ENCODE assay signal across 11 mouse cellular contexts in the genomic region with DNA sequence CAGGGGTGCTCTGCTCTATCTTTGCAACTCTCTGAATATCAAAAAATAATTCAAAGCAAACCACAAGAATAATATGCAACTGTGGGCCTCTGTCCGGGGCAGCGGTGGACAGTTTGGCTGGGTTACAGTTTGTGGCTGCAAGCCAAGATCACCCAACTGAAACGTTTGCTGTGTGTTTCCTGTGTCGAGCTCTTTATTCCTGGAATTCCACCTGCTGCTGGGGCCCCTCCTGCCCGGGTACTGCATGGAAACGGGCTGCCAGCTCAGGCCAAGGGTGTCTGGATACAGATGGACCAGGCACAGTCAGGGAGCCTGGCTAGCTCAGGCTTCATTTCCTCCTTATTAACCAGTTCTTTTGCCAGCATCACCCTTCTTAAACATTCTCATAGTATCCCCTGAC.
DNase-seq lines count a peak whose midpoint lies in the region; ATAC-seq and TF ChIP-seq lines count a peak whose summit lies in the region.
"Had no signal": no experiment of that assay in that cellular context is flagged by ENCODE, and none has a peak within 500 bp of the region (broad histone marks: within the 10 kb centered on the region; RNA-seq: fewer than 3 reads in every experiment).

No protein-coding gene starts in this region.

- H3K9ac ChIP-seq in midbrain, embryonic 11.5 days (ENCODE audit: low read length): no peak overlapping the region
- H3K9ac ChIP-seq in midbrain, postnatal 0 days (replicated peaks; ENCODE audit: low read length, poor library complexity, severe bottlenecking): no peak overlapping the region
- H3K9ac ChIP-seq: liver, embryonic 13.5 days; midbrain, embryonic 13.5 days had no signal

- no peak overlapping the region for H3K4me3 ChIP-seq in midbrain, embryonic 11.5 days (ENCODE audit: low read depth, low read length)
- H3K4me3 ChIP-seq in midbrain, postnatal 0 days (ENCODE audit: low read depth, low read length): no peak overlapping the region
- H3K4me3 ChIP-seq in limb, embryonic 10.5 days: no peak overlapping the region
- H3K4me3 ChIP-seq: liver, embryonic 13.5 days; midbrain, embryonic 13.5 days had no signal

- H3K27me3 ChIP-seq in midbrain, embryonic 11.5 days (ENCODE audit: control insufficient read depth, insufficient read depth, low read length): no peaks in the 10 kb centered on the region
- no peaks in the 10 kb centered on the region for H3K27me3 ChIP-seq in midbrain, postnatal 0 days (ENCODE audit: insufficient read depth, low read length)
- H3K27me3 ChIP-seq in limb, embryonic 10.5 days (ENCODE audit: low read depth, poor library complexity, severe bottlenecking): 0 out of 2 replicates have a peak, but pooled peaks cover 5% of the 10 kb centered on the region
- H3K27me3 ChIP-seq: liver, embryonic 13.5 days; midbrain, embryonic 13.5 days had no signal

- WGBS in midbrain, embryonic 11.5 days: 64% methylated on average over 6 of the region's 6 CpGs
- 32% methylated on average over 6 of the region's 6 CpGs for WGBS in midbrain, postnatal 0 days
- 72% methylated on average over 6 of the region's 6 CpGs for WGBS in limb, embryonic 10.5 days

- no peaks in the 10 kb centered on the region for H3K36me3 ChIP-seq in midbrain, embryonic 11.5 days (ENCODE audit: control insufficient read depth, insufficient read depth, low read length)
- no peaks in the 10 kb centered on the region for H3K36me3 ChIP-seq in midbrain, postnatal 0 days (ENCODE audit: insufficient read depth, low read length)
- H3K36me3 ChIP-seq in limb, embryonic 10.5 days: no peaks in the 10 kb centered on the region
- H3K36me3 ChIP-seq: liver, embryonic 13.5 days; midbrain, embryonic 13.5 days had no signal

- H3K27ac ChIP-seq in midbrain, embryonic 11.5 days (ENCODE audit: low read depth, low read length): no peak overlapping the region
- no peak overlapping the region for H3K27ac ChIP-seq in midbrain, postnatal 0 days (ENCODE audit: low read depth, low read length)
- peak overlapping the region; percentile 17; the same call in 1 of the 2 replicates for H3K27ac ChIP-seq in limb, embryonic 10.5 days
- H3K27ac ChIP-seq: liver, embryonic 13.5 days; midbrain, embryonic 13.5 days had no signal

- H3K4me2 ChIP-seq in midbrain, embryonic 11.5 days: no peak overlapping the region
- no peak overlapping the region for H3K4me2 ChIP-seq in midbrain, postnatal 0 days (ENCODE audit: low read depth, low read length, poor library complexity, severe bottlenecking)
- H3K4me2 ChIP-seq: liver, embryonic 13.5 days; midbrain, embryonic 13.5 days had no signal

- no peaks in the 10 kb centered on the region for H3K9me3 ChIP-seq in midbrain, embryonic 11.5 days (ENCODE audit: control insufficient read depth, low read length)
- H3K9me3 ChIP-seq in midbrain, postnatal 0 days (ENCODE audit: low read length): no peaks in the 10 kb centered on the region
- no peaks in the 10 kb centered on the region for H3K9me3 ChIP-seq in limb, embryonic 10.5 days (replicated peaks)
- H3K9me3 ChIP-seq: liver, embryonic 13.5 days; midbrain, embryonic 13.5 days had no signal

- no peaks in the 10 kb centered on the region for H3K4me1 ChIP-seq in midbrain, embryonic 11.5 days (ENCODE audit: control insufficient read depth, insufficient read depth, low read length)
- H3K4me1 ChIP-seq in midbrain, postnatal 0 days (ENCODE audit: insufficient read depth, low read length): no peaks in the 10 kb centered on the region
- H3K4me1 ChIP-seq in limb, embryonic 10.5 days: peaks cover 4% of the 10 kb centered on the region; the same call in 1 of the 2 replicates
- H3K4me1 ChIP-seq: liver, embryonic 13.5 days had no signal

- no peak for ATAC-seq in midbrain, embryonic 11.5 days (ENCODE audit: low FRiP score)
- ATAC-seq in midbrain, postnatal 0 days (ENCODE audit: low FRiP score): no peak
- ATAC-seq: midbrain, embryonic 13.5 days had no signal

- no peak for TF ChIP-seq CTCF in midbrain, postnatal 0 days (IDR thresholded peaks at IDR 0.05)

- intact Hi-C loops in heart, postnatal 10 days (cut with DNase I): no loop called here

- DNase-seq in cerebellum, adult 11-12 months: peak; percentile 39
- DNase-seq in cerebellum, postnatal 4 days (ENCODE audit: low spot score in 2 of 2): no peak
- peak; percentile 75 for DNase-seq in midbrain, embryonic 11.5 days (ENCODE audit: low spot score, missing footprints)
- no peak for DNase-seq in midbrain, postnatal 0 days (ENCODE audit: low spot score)
- DNase-seq in heart, postnatal 10 days: peak; percentile 46 to 51
- DNase-seq in limb, embryonic 10.5 days (ENCODE audit: low spot score): no peak
- no peak for DNase-seq in natural killer cell, adult 2 months (ENCODE audit: low spot score in 2 of 2)
- DNase-seq in frontal cortex, postnatal 25 days (ENCODE audit: low spot score in 2 of 2): no peak
- DNase-seq: embryo, embryonic 11 days; liver, embryonic 13.5 days had no signal

Comparison
In these comparisons a context has a peak if more than half of its experiments do, and no peak if none do; other contexts are left out.
1. DNase-seq: peak in cerebellum, adult 11-12 months (single experiment), midbrain, embryonic 11.5 days (single experiment) and heart, postnatal 10 days (2 of 2); none in cerebellum, postnatal 4 days (0 of 2), midbrain, postnatal 0 days (single experiment), limb, embryonic 10.5 days (single experiment), natural killer cell, adult 2 months (0 of 2) and frontal cortex, postnatal 25 days (0 of 2).